ENCODE assay signal across 12 mouse cellular contexts in genomic region chr8:123992587-123992986, GRCm38 (mm10). TPM values are rescaled to one million over a fixed set of nuclear protein-coding genes. Genes with fewer than 3 reads are reported as not detected.
DNase-seq lines count a peak whose midpoint lies in the region; ATAC-seq and TF ChIP-seq lines count a peak whose summit lies in the region.
"Had no signal": no experiment of that assay in that cellular context is flagged by ENCODE, and none has a peak within 500 bp of the region (broad histone marks: within the 10 kb centered on the region; RNA-seq: fewer than 3 reads in every experiment).

No protein-coding gene starts in this region.

- no peak overlapping the region for H3K4me2 ChIP-seq in stomach, embryonic 15.5 days
- H3K4me2 ChIP-seq: embryonic facial prominence, embryonic 12.5 days; limb, embryonic 12.5 days had no signal

- H3K9ac ChIP-seq in heart, adult 2 months (ENCODE audit: low read depth, low read length) = no peak overlapping the region
- H3K9ac ChIP-seq in liver, adult 2 months (ENCODE audit: low read depth, low read length) = no peak overlapping the region
- no peak overlapping the region for H3K9ac ChIP-seq in stomach, embryonic 15.5 days
- H3K9ac ChIP-seq: embryonic facial prominence, embryonic 12.5 days; limb, embryonic 12.5 days had no signal

- H3K36me3 ChIP-seq in heart, adult 2 months (ENCODE audit: control insufficient read depth, insufficient read depth, low read length) = no peaks in the 10 kb centered on the region
- peaks cover 35% of the 10 kb centered on the region for H3K36me3 ChIP-seq in thymus, adult 2 months (ENCODE audit: control insufficient read depth, insufficient read depth, low read length)
- peaks cover 12% of the 10 kb centered on the region for H3K36me3 ChIP-seq in liver, adult 2 months (ENCODE audit: control insufficient read depth, insufficient read depth, low read length)
- peaks cover 15% of the 10 kb centered on the region for H3K36me3 ChIP-seq in stomach, embryonic 15.5 days

- intact Hi-C loops in heart, adult 2 months (cut with DNase I) = no loop called here
- intact Hi-C loops in gastrocnemius, postnatal 14 days (cut with DNase I; ENCODE audit: low total_unique reads) = no loop called here

- H3K9me3 ChIP-seq in stomach, embryonic 15.5 days = no peaks in the 10 kb centered on the region
- H3K9me3 ChIP-seq: embryonic facial prominence, embryonic 12.5 days; limb, embryonic 12.5 days had no signal

- no peak for TF ChIP-seq EP300 in heart, adult 2 months (IDR thresholded peaks at IDR 0.05; ENCODE audit: insufficient read depth, low read depth, low read length)

- no peaks in the 10 kb centered on the region for H3K27me3 ChIP-seq in heart, adult 2 months (ENCODE audit: control insufficient read depth, insufficient read depth, low read length)
- H3K27me3 ChIP-seq in thymus, adult 2 months (ENCODE audit: control insufficient read depth, insufficient read depth, low read length) = no peaks in the 10 kb centered on the region
- no peaks in the 10 kb centered on the region for H3K27me3 ChIP-seq in liver, adult 2 months (ENCODE audit: control insufficient read depth, insufficient read depth, low read length)
- H3K27me3 ChIP-seq in stomach, embryonic 15.5 days (replicated peaks) = no peaks in the 10 kb centered on the region
- H3K27me3 ChIP-seq: embryonic facial prominence, embryonic 12.5 days; limb, embryonic 12.5 days had no signal

- H3K79me2 ChIP-seq in heart, adult 2 months (replicated peaks; ENCODE audit: control insufficient read depth, insufficient read depth, low read length) = no peaks in the 10 kb centered on the region; the same call in 1 of the 2 replicates
- H3K79me2 ChIP-seq in liver, adult 2 months (ENCODE audit: control insufficient read depth, insufficient read depth, low read length) = no peaks in the 10 kb centered on the region

- peak; percentile 55 for TF ChIP-seq CTCF in heart, adult 2 months (IDR thresholded peaks at IDR 0.05)
- TF ChIP-seq CTCF in thymus, adult 2 months (IDR thresholded peaks at IDR 0.05; ENCODE audit: borderline replicate concordance, control insufficient read depth, extremely low read depth, insufficient read depth, low read length, poor library complexity) = no peak
- TF ChIP-seq CTCF in liver, adult 2 months (IDR thresholded peaks at IDR 0.05; ENCODE audit: low read depth, low read length) = peak; percentile 55

- H3K27ac ChIP-seq in heart, adult 2 months = no peak overlapping the region
- H3K27ac ChIP-seq in thymus, adult 2 months (ENCODE audit: control insufficient read depth, insufficient read depth, low read length) = no peak overlapping the region
- H3K27ac ChIP-seq in liver, adult 2 months (replicated peaks; ENCODE audit: insufficient read depth, low read depth, low read length) = no peak overlapping the region
- 0 out of 2 replicates have a peak overlapping the region, but pooled peaks have one; percentile 40 for H3K27ac ChIP-seq in stomach, embryonic 15.5 days
- H3K27ac ChIP-seq: embryonic facial prominence, embryonic 12.5 days; limb, embryonic 12.5 days had no signal

- H3K4me3 ChIP-seq in heart, adult 2 months = no peak overlapping the region
- no peak overlapping the region for H3K4me3 ChIP-seq in thymus, adult 2 months (ENCODE audit: control insufficient read depth, insufficient read depth, low read length)
- no peak overlapping the region for H3K4me3 ChIP-seq in liver, adult 2 months (ENCODE audit: insufficient read depth, low read depth, low read length)
- H3K4me3 ChIP-seq in stomach, embryonic 15.5 days (replicated peaks) = no peak overlapping the region
- H3K4me3 ChIP-seq: embryonic facial prominence, embryonic 12.5 days; limb, embryonic 12.5 days had no signal

- H3K4me1 ChIP-seq in heart, adult 2 months (ENCODE audit: control insufficient read depth, insufficient read depth, low read length) = no peaks in the 10 kb centered on the region
- H3K4me1 ChIP-seq in thymus, adult 2 months (replicated peaks; ENCODE audit: control insufficient read depth, insufficient read depth, low read length) = no peaks in the 10 kb centered on the region; the same call in 1 of the 2 replicates
- H3K4me1 ChIP-seq in liver, adult 2 months (ENCODE audit: control insufficient read depth, insufficient read depth, low read length) = no peaks in the 10 kb centered on the region
- H3K4me1 ChIP-seq in stomach, embryonic 15.5 days = peaks cover 9% of the 10 kb centered on the region; the same call in 1 of the 2 replicates
- H3K4me1 ChIP-seq: embryonic facial prominence, embryonic 12.5 days; limb, embryonic 12.5 days had no signal

- no peak for TF ChIP-seq POLR2A in heart, adult 2 months (IDR thresholded peaks at IDR 0.05; ENCODE audit: insufficient read depth, low read depth, low read length)
- no peak for TF ChIP-seq POLR2A in thymus, adult 2 months (IDR thresholded peaks at IDR 0.05; ENCODE audit: control insufficient read depth, extremely low read depth, insufficient read depth, low read length, poor library complexity)
- TF ChIP-seq POLR2A in liver, adult 2 months (IDR thresholded peaks at IDR 0.05; ENCODE audit: extremely low read depth, insufficient read depth, low read length) = no peak

- 66% methylated on average over 8 of the region's 8 CpGs for WGBS in heart, adult 2 months
- WGBS in thymus, adult 2 months = 94% methylated on average over 8 of the region's 8 CpGs
- 78% methylated on average over 8 of the region's 8 CpGs for WGBS in liver, adult 2 months
- WGBS in stomach, embryonic 15.5 days = 77% methylated on average over 8 of the region's 8 CpGs

- ATAC-seq in stomach, embryonic 15.5 days (ENCODE audit: insufficient read depth, low FRiP score, low read depth) = no peak

- DNase-seq in heart, adult 2 months = no peak
- DNase-seq in heart, adult 18-20 months = no peak
- DNase-seq in thymus, postnatal 25 days = peak; percentile 3
- DNase-seq in thymus, adult 2 months = no peak
- peak; percentile 28 for DNase-seq in liver, adult 2 months (ENCODE audit: extremely low read depth, low read depth, low spot score)
- DNase-seq in ovary, postnatal 14 days (ENCODE audit: low spot score) = no peak
- DNase-seq in gastrocnemius, postnatal 14 days = no peak
- DNase-seq: right cerebral cortex, adult 18-20 months; thymus, postnatal 14 days had no signal

RNA-seq across cellular contexts. Expression of gene Abcb10, which starts 9.7 kb away (rescaled TPM):
- 10 to 100 TPM; 40.2 to 44.2 TPM for total RNA-seq in heart, adult 2 months (2021)
- 19.1 and 27.6 TPM in 2 replicates for polyA plus RNA-seq in heart, adult 2 months (2012; rRNA removed)
- total RNA-seq in heart, adult 18-20 months (2021) = 10 to 100 TPM; 43.3 to 52.1 TPM
- polyA plus RNA-seq in thymus, adult 2 months (2012; rRNA removed) = 5.4 and 5.5 TPM in 2 replicates
- 12.4 and 13.9 TPM in 2 replicates for total RNA-seq in liver, adult 2 months (2014; rRNA removed)
- 13.6 and 13.7 TPM in 2 replicates for polyA plus RNA-seq in liver, adult 2 months (2012; rRNA removed)
- polyA plus RNA-seq in stomach, embryonic 15.5 days (2015; fragmentation: Nextera tagmentation; extraction: Ambion mirVana) = 24.9 and 30.6 TPM in 2 replicates
- 10 to 100 TPM; 12.1 to 13.0 TPM for total RNA-seq in gastrocnemius, postnatal 14 days (2021)

RNA-seq across cellular contexts. Expression of gene Taf5l, which starts 28.6 kb away (rescaled TPM):
- total RNA-seq in heart, adult 2 months (2021) = 10 to 100 TPM; 12.0 to 13.2 TPM
- 17.7 and 23.5 TPM in 2 replicates for polyA plus RNA-seq in heart, adult 2 months (2012; rRNA removed)
- 10 to 100 TPM; 12.1 to 13.5 TPM for total RNA-seq in heart, adult 18-20 months (2021)
- 96.5 and 106 TPM in 2 replicates for polyA plus RNA-seq in thymus, adult 2 months (2012; rRNA removed)
- total RNA-seq in liver, adult 2 months (2014; rRNA removed) = 9.0 and 10.8 TPM in 2 replicates
- polyA plus RNA-seq in liver, adult 2 months (2012; rRNA removed) = 13.3 and 16.0 TPM in 2 replicates
- polyA plus RNA-seq in stomach, embryonic 15.5 days (2015; fragmentation: Nextera tagmentation; extraction: Ambion mirVana) = 40.6 and 41.0 TPM in 2 replicates
- total RNA-seq in gastrocnemius, postnatal 14 days (2021) = 10 to 100 TPM; 11.3 to 12.6 TPM

RNA-seq across cellular contexts. Expression of gene Urb2, which starts 28.7 kb away (rescaled TPM):
- total RNA-seq in heart, adult 2 months (2021) = 1 to 10 TPM; 6.2 to 6.3 TPM
- 2.6 and 3.5 TPM in 2 replicates for polyA plus RNA-seq in heart, adult 2 months (2012; rRNA removed)
- 1 to 10 TPM; 6.7 to 7.2 TPM for total RNA-seq in heart, adult 18-20 months (2021)
- 16.2 and 20.0 TPM in 2 replicates for polyA plus RNA-seq in thymus, adult 2 months (2012; rRNA removed)
- 3.6 and 4.1 TPM in 2 replicates for total RNA-seq in liver, adult 2 months (2014; rRNA removed)
- 1.8 and 2.7 TPM in 2 replicates for polyA plus RNA-seq in liver, adult 2 months (2012; rRNA removed)
- polyA plus RNA-seq in stomach, embryonic 15.5 days (2015; fragmentation: Nextera tagmentation; extraction: Ambion mirVana) = 3.6 and 4.5 TPM in 2 replicates
- 1 to 10 TPM; 6.0 to 8.7 TPM for total RNA-seq in gastrocnemius, postnatal 14 days (2021)

RNA-seq across cellular contexts. Expression of gene Nup133, which starts 43.5 kb away (rescaled TPM):
- 10 to 100 TPM in 1 of 2 experiments, 1 to 10 TPM in 1; 9.9 to 10.8 TPM for total RNA-seq in heart, adult 2 months (2021)
- polyA plus RNA-seq in heart, adult 2 months (2012; rRNA removed) = 7.2 and 12.3 TPM in 2 replicates
- total RNA-seq in heart, adult 18-20 months (2021) = 10 to 100 TPM; 10.9 to 11.0 TPM
- polyA plus RNA-seq in thymus, adult 2 months (2012; rRNA removed) = 15.9 and 19.8 TPM in 2 replicates
- 5.4 and 7.1 TPM in 2 replicates for total RNA-seq in liver, adult 2 months (2014; rRNA removed)
- polyA plus RNA-seq in liver, adult 2 months (2012; rRNA removed) = 3.1 and 3.2 TPM in 2 replicates
- 23.3 and 32.8 TPM in 2 replicates for polyA plus RNA-seq in stomach, embryonic 15.5 days (2015; fragmentation: Nextera tagmentation; extraction: Ambion mirVana)
- 1 to 10 TPM; 9.8 to 9.9 TPM for total RNA-seq in gastrocnemius, postnatal 14 days (2021)

Comparison
In these comparisons a context has a peak if more than half of its experiments do, and no peak if none do; other contexts are left out.
1. DNase-seq: peak in thymus, postnatal 25 days (single experiment) and liver, adult 2 months (single experiment); none in heart, adult 2 months (0 of 2), heart, adult 18-20 months (0 of 2), thymus, adult 2 months (single experiment), ovary, postnatal 14 days (single experiment) and gastrocnemius, postnatal 14 days (single experiment).